Mouse (Mus musculus): ENCODE results near the gene Parvb. TPM values are rescaled to one million over a fixed set of nuclear protein-coding genes. Genes with fewer than 3 reads are reported as not detected.

Parvb gene
- polyA plus RNA-seq (2012; rRNA removed), result 5.2 and 5.4 TPM in 2 replicates

DNA sequence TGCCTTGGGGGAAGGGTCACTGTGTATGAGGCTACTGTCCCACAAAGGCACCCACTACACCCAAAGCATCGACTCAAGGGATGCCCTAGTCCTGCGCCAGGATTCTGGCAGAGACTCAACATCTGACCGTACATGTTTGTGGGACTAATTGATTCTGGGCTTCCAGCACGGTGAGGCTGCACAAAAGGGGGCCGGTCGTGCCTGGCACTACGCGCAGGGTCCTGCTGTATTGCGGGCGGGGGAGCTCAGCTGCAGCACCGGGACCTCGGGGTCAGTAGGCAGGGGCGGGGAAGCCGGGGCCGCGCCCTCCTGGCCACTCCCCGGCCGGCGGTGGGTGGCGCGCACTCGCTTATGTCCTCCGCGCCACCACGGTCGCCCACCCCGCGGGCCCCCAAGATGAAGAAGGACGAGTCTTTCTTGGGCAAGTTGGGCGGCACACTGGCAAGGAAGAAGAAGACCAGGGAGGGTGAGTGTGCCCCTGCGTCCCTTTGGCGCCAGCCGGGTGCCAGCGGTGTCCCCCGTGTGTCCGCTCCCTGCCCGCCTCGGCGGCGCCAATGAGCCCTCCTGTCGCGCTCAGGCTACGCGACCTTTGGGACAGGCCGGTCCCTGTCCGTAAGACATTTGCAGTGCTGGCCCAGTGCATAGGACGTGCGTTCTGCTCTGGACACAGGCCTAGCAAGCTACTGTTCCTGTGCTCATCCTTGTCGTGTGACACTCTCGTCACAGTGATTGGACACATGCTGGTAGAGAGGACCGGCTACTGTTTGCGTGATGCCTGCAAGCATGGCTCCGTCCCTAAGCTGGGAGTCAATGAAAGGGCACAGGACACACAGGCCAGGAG lies at the start of gene Parvb:
TSS of gene Parvb (plus strand) at position 323 of the 841 bp plus-strand sequence.
- no peak for TF ChIP-seq CTCF (IDR thresholded peaks at IDR 0.05; ENCODE audit: control insufficient read depth, insufficient read depth, insufficient replicate concordance, low read depth, low read length)
- no peak; the same call in 1 of the 2 replicates for TF ChIP-seq POLR2A (IDR thresholded peaks at IDR 0.05; ENCODE audit: control insufficient read depth, low read depth, low read length)
- peak within 1 kb of the TSS; percentile 80 for H3K4me3 ChIP-seq (ENCODE audit: control insufficient read depth, low read depth, low read length)
- peaks cover 4% of the 10 kb centered on the region; the same call in 1 of the 2 replicates for H3K4me1 ChIP-seq (ENCODE audit: control insufficient read depth, insufficient read depth, low read length)
- H3K27ac ChIP-seq (ENCODE audit: control insufficient read depth, insufficient read depth, low read depth, low read length), result no peak within 1 kb of the TSS; the same call in 1 of the 2 replicates
- H3K27me3 ChIP-seq (ENCODE audit: control insufficient read depth, insufficient read depth, low read length), result no peaks in the 10 kb centered on the region
- H3K36me3 ChIP-seq (ENCODE audit: control insufficient read depth, insufficient read depth, low read length), result no peaks in the 10 kb centered on the region

DNA sequence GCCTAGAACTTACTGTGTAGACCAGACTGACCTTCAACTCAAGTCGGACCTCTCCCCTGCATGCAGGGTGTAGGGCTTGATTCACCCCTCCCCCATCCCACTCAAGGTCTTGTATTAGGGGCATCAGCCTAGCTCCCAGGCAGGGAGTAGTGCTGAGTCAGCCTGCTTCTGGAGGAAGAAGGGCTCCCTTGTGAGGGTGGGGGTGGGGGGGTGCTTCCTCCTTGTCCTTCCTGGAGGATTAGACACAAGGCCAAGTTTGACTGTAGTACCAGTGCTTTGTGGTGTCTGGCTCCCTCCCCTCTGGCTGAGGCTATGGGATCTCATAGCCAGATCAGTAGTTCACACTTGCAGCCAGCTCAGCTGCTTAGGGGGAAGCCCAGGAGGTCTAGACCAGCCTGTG lies 47.9 kb upstream of the Parvb start:
- H3K4me1 ChIP-seq (ENCODE audit: control insufficient read depth, insufficient read depth, low read length), result no peaks in the 10 kb centered on the region
- no peak overlapping the region for H3K4me3 ChIP-seq (ENCODE audit: control insufficient read depth, low read depth, low read length)
- no peak for TF ChIP-seq POLR2A (IDR thresholded peaks at IDR 0.05; ENCODE audit: control insufficient read depth, low read depth, low read length)
- TF ChIP-seq CTCF (IDR thresholded peaks at IDR 0.05; ENCODE audit: control insufficient read depth, insufficient read depth, insufficient replicate concordance, low read depth, low read length), result no peak
- no peaks in the 10 kb centered on the region; the same call in 1 of the 2 replicates for H3K27me3 ChIP-seq (ENCODE audit: control insufficient read depth, insufficient read depth, low read length)
- H3K36me3 ChIP-seq (ENCODE audit: control insufficient read depth, insufficient read depth, low read length), result no peaks in the 10 kb centered on the region
- H3K27ac ChIP-seq (ENCODE audit: control insufficient read depth, insufficient read depth, low read depth, low read length), result no peak overlapping the region

GRCm38 (mm10) chr15:84186196-84186595 lies 45.6 kb upstream of the Parvb start:
- no peaks in the 10 kb centered on the region for H3K36me3 ChIP-seq (ENCODE audit: control insufficient read depth, insufficient read depth, low read length)
- no peaks in the 10 kb centered on the region; the same call in 1 of the 2 replicates for H3K27me3 ChIP-seq (ENCODE audit: control insufficient read depth, insufficient read depth, low read length)
- no peak overlapping the region for H3K27ac ChIP-seq (ENCODE audit: control insufficient read depth, insufficient read depth, low read depth, low read length)
- H3K4me3 ChIP-seq (ENCODE audit: control insufficient read depth, low read depth, low read length), result no peak overlapping the region
- TF ChIP-seq POLR2A (IDR thresholded peaks at IDR 0.05; ENCODE audit: control insufficient read depth, low read depth, low read length), result no peak
- no peak for TF ChIP-seq CTCF (IDR thresholded peaks at IDR 0.05; ENCODE audit: control insufficient read depth, insufficient read depth, insufficient replicate concordance, low read depth, low read length)
- H3K4me1 ChIP-seq (ENCODE audit: control insufficient read depth, insufficient read depth, low read length), result no peaks in the 10 kb centered on the region

DNA sequence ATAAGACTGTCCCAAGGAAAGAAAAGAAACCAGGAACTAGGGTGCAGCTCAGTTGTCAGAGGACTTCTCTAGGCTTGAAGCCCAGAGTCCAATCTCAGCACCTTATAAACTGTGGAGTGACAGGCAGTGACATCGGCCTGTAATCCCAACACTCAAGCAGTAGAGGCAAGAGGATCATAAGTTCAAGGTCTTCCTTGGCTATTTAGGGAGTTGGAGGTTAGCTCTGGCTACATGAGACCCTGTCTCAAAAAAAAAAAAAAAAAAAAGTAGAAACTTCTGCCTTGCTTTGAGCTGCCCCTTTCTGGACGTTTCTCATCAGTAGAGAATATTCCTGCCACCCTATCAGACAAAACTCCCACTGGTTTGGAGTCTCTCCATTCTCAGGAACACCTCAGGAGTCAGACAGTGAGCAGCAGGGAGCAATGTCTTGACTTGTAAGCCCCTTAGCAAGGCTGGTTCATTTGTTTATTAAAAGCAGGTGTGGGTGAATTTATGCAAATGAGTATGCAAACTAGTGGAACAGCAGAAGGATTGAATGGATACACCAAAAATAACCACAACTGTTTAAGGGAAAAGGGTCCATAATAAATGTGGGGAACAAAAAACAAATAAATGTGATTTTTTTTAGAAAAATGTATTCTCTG lies 42.8 kb upstream of the Parvb start:
- Histone ChIP-seq H3K4me1 (ENCODE audit: control insufficient read depth, insufficient read depth, low read length) (peaks cover 7% of the 10 kb centered on the region), H3K4me3 (ENCODE audit: control insufficient read depth, low read depth, low read length) (no peak overlapping the region), H3K36me3 (ENCODE audit: control insufficient read depth, insufficient read depth, low read length) (no peaks in the 10 kb centered on the region), H3K27me3 (ENCODE audit: control insufficient read depth, insufficient read depth, low read length) (no peaks in the 10 kb centered on the region), H3K27ac (ENCODE audit: control insufficient read depth, insufficient read depth, low read depth, low read length) (no peak overlapping the region)
- no peak for TF ChIP-seq POLR2A (IDR thresholded peaks at IDR 0.05; ENCODE audit: control insufficient read depth, low read depth, low read length)
- TF ChIP-seq CTCF (IDR thresholded peaks at IDR 0.05; ENCODE audit: control insufficient read depth, insufficient read depth, insufficient replicate concordance, low read depth, low read length), result no peak

DNA sequence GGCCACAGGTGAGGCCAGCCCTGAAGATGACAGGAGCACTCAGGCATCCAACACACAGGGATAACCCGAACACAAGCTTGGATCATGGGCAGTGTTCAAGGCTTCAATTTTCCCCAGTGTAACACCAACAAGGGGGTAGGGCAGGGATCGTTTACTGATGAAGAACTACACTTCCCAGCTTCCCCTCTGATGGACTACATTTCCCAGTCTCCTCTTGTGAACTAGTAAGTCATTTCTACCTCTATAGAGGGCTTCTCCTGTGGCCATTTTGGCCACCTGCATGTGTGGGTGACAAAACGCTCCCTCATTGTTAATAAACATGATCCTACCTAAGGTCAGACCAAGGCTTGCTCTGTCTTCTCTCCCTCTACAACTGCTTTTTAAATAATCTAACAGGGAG lies 42.0 kb upstream of the Parvb start:
- H3K27ac ChIP-seq (ENCODE audit: control insufficient read depth, insufficient read depth, low read depth, low read length), result no peak overlapping the region
- no peaks in the 10 kb centered on the region for H3K27me3 ChIP-seq (ENCODE audit: control insufficient read depth, insufficient read depth, low read length)
- H3K4me1 ChIP-seq (ENCODE audit: control insufficient read depth, insufficient read depth, low read length), result peaks cover 7% of the 10 kb centered on the region
- H3K4me3 ChIP-seq (ENCODE audit: control insufficient read depth, low read depth, low read length), result no peak overlapping the region
- H3K36me3 ChIP-seq (ENCODE audit: control insufficient read depth, insufficient read depth, low read length), result no peaks in the 10 kb centered on the region
- TF ChIP-seq POLR2A (IDR thresholded peaks at IDR 0.05; ENCODE audit: control insufficient read depth, low read depth, low read length) (no peak), CTCF (IDR thresholded peaks at IDR 0.05; ENCODE audit: control insufficient read depth, insufficient read depth, insufficient replicate concordance, low read depth, low read length) (no peak)

DNA sequence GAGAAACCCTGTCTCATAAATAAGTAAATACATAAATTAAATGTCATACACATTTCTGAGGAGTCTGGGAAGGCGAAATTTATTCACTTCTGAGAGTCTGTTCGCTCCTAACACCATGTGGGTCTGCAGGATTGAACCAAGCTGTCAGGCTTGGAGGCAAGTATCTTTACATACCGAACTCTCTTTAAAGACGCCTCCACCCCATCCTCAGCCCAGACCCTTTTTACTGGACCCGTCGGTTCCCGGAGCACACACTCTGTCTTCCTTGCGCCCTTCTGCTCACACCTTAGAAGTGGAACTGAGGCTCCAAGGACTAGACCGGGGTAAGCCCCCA lies 40.2 kb upstream of the Parvb start:
- TF ChIP-seq POLR2A (IDR thresholded peaks at IDR 0.05; ENCODE audit: control insufficient read depth, low read depth, low read length), result no peak
- TF ChIP-seq CTCF (IDR thresholded peaks at IDR 0.05; ENCODE audit: control insufficient read depth, insufficient read depth, insufficient replicate concordance, low read depth, low read length), result no peak
- H3K4me3 ChIP-seq (ENCODE audit: control insufficient read depth, low read depth, low read length), result peak overlapping the region; percentile 86

DNA sequence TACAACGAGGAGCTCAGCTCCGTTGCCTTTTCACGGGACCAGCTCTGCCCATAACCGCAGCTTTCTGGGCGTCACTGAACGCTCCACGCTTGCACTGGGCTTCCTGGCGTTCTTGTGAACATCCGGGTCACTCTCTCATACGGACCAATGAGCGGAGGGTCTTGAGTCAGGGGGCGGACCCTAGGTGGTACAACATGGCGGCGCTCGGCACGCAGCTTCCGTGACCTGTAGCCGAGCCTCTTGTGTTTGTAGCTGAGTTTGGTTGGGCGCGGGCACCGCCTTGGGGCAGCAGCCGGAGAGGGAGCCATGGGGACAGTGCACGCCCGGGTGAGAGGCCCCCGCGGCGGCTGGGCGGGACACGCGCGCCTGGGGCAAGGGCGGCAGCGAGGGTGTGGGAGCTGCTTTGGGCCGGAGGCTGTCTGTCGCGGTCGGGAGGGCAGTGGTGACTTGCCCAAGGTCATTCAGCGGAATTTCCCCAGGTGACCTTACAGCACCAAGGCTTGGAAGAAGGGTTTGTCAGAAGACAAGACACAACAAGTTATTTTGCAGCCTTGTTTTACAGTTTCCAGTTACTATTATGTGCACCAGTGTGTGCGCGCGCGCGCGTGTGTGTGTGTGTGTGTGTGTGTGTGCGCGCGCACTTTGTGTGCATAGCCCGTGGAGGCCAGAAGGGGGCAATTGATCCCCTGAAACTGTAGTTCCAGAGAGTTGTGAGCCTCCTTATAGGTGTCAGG lies 39.6 kb upstream of the Parvb start, which contains the start of gene Samm50:
TSS of gene Samm50 (plus strand) at position 184 of the 734 bp plus-strand sequence.
- H3K27me3 ChIP-seq (ENCODE audit: control insufficient read depth, insufficient read depth, low read length), result no peaks in the 10 kb centered on the region
- H3K36me3 ChIP-seq (ENCODE audit: control insufficient read depth, insufficient read depth, low read length), result no peaks in the 10 kb centered on the region
- H3K4me3 ChIP-seq (ENCODE audit: control insufficient read depth, low read depth, low read length), result peak within 1 kb of the TSS; percentile 86
- peak within 1 kb of the TSS; percentile 90 for H3K27ac ChIP-seq (ENCODE audit: control insufficient read depth, insufficient read depth, low read depth, low read length)
- H3K4me1 ChIP-seq (ENCODE audit: control insufficient read depth, insufficient read depth, low read length), result peaks cover 7% of the 10 kb centered on the region
- TF ChIP-seq CTCF (IDR thresholded peaks at IDR 0.05; ENCODE audit: control insufficient read depth, insufficient read depth, insufficient replicate concordance, low read depth, low read length) (no peak), POLR2A (IDR thresholded peaks at IDR 0.05; ENCODE audit: control insufficient read depth, low read depth, low read length) (peak; percentile 96)

More for the DNA sequence above, 40.2 kb upstream of the Parvb start:
- H3K27me3 ChIP-seq (ENCODE audit: control insufficient read depth, insufficient read depth, low read length), result no peaks in the 10 kb centered on the region
- H3K4me1 ChIP-seq (ENCODE audit: control insufficient read depth, insufficient read depth, low read length), result peaks cover 7% of the 10 kb centered on the region
- H3K36me3 ChIP-seq (ENCODE audit: control insufficient read depth, insufficient read depth, low read length), result no peaks in the 10 kb centered on the region
- H3K27ac ChIP-seq (ENCODE audit: control insufficient read depth, insufficient read depth, low read depth, low read length), result peak overlapping the region; percentile 90

Measured in testis, adult 2 months (tissue).